Mouse (Mus musculus) macrophage (primary cell): ENCODE data around the gene Gm11213. TPM values are rescaled to one million over a fixed set of nuclear protein-coding genes. Genes with fewer than 3 reads are reported as not detected.

Source experiments
- H3K27ac ChIP-seq: fragments of 350-480 bp; formaldehyde crosslinking; 2 replicates; pipeline ENCODE4 v1.9.0; 2021
- H3K36me3 ChIP-seq: fragments of 350-480 bp; formaldehyde crosslinking; 2 replicates; pipeline ENCODE4 v1.9.0; 2021; ENCODE audit errors: inconsistent target
- H3K4me3 ChIP-seq: fragments of 350-480 bp; formaldehyde crosslinking; 2 replicates; pipeline ENCODE4 v1.9.0; 2021; ENCODE audit errors: inconsistent target
- H3K79me2 ChIP-seq: fragments of 350-480 bp; formaldehyde crosslinking; 2 replicates; pipeline ENCODE4 v1.9.0; 2021; ENCODE audit errors: inconsistent target
- WGBS: methylation state at CpG from one replicate; pipeline ENCODE4 v1.1.7; 2026; ENCODE audit warnings: inconsistent platforms; ENCODE audit not compliant: missing documents; 5-methylcytosine and 5-hydroxymethylcytosine counted together
- polyA plus RNA-seq: library from polyadenylated mRNA; stranded (reverse); fragments of 250-400 nt; gene quantifications from 3 replicates; pipeline ENCODE4 v1.2.4, GENCODE M21; 2018; ENCODE audit warnings: inconsistent platforms

Gm11213 gene
- polyA plus RNA-seq, 1 experiment from 2014 or later = not detected

DNA sequence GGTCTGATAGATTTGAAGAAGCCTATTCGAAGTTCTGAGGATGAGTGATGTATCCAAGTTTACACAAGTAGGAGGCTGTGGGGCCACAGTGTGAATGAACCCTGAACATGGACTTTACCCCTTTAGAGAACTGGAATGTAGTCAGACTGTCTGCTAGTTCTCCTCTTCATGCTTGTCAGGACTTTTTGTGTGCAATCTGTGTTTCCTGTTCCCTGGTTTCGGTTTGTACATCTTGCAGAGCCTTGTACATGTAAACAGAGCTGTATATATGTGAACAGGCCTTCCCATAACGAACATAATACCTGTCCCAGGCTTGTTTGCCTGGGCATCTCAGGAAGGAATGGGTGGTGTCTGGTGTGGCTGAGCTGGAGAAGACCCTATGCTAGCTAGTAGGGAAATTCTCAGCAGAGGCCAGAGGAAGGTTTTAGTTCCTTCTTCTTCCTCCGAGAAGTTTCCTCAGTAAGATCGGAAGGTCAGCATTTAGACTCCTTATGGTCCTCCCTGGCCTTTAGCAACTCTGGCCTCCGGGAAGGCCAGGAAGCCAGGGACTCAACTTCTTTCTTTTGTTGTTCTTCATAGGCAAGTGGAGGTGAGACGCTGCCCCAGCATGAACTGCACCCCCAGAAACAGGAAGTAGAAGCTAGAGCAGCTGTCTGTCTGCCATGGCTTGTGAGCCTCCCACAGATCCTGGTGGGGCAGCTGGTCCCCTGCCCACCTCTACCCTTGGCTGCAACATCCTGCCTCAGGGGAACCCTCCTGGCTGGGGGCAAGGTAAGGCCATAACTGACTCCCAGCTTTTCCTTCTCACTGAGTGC, 43.0 kb downstream of the Gm11213 start:
- WGBS = 0% methylated on average over 7 of the region's 7 CpGs
- peak overlapping the region; percentile 7; the same call in 1 of the 2 replicates for H3K4me3 ChIP-seq
- H3K79me2 ChIP-seq = peaks cover 28% of the 10 kb centered on the region; the same call in 1 of the 2 replicates
- peaks cover 39% of the 10 kb centered on the region for H3K36me3 ChIP-seq
- H3K27ac ChIP-seq = peak overlapping the region; percentile 84

DNA sequence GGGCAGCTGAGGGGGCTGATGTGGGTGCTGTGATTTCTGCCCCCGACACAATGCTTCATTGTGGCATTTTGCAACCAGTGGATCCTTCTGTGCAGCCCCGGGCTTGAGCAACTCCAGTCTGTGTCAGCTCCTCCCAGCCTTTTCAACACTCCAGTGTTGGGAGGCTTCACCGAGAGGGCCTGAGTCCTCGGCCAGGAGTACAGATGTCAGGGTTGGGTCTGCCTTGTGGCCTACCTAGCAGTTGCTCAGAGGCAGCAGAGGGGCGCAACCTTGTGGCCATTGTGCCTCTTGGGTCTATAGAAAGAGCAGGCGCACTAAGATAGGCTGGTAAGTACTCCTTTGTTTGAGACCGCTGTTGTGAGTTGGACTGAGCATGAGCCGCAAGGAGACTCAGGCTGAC, 45.0 kb downstream of the Gm11213 start:
- peak overlapping the region; percentile 51 for H3K4me3 ChIP-seq
- H3K27ac ChIP-seq = peak overlapping the region; percentile 84
- H3K36me3 ChIP-seq = peaks cover 21% of the 10 kb centered on the region
- 33% methylated on average over 8 of the region's 8 CpGs for WGBS
- peaks cover 28% of the 10 kb centered on the region; the same call in 1 of the 2 replicates for H3K79me2 ChIP-seq

DNA sequence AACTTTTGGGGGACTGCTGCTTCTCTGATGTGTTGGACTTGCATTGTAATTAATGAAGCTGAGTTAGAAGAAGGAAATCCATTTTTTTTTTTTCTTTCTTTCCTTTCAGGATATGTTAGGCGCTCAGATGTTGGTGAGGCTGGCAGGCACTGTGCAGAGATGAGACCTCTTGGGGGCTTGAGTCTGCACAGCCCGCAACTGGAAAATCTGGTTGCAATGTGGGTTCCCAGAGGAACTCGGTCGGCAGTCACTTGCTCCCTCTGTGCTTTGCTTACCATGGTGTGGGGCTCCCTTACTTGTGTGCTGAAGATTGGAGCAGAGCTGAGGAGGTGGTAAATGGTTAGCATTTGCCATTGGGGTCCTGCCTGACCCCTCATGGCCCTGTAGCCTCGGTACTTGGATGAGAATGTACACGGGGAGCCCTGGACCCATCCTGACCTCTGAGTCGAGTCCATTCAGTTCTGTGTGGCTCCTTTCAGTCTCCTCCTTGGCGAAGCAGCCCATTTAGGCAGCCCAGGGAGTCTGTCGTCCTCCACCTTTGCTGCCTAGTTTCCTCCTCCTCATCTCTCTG, 45.8 kb downstream of the Gm11213 start:
- Histone ChIP-seq H3K4me3 (peak overlapping the region; percentile 51), H3K79me2 (peaks cover 28% of the 10 kb centered on the region; the same call in 1 of the 2 replicates), H3K27ac (peak overlapping the region; percentile 84), H3K36me3 (peaks cover 12% of the 10 kb centered on the region)
- 32% methylated on average over 9 of the region's 9 CpGs for WGBS

DNA sequence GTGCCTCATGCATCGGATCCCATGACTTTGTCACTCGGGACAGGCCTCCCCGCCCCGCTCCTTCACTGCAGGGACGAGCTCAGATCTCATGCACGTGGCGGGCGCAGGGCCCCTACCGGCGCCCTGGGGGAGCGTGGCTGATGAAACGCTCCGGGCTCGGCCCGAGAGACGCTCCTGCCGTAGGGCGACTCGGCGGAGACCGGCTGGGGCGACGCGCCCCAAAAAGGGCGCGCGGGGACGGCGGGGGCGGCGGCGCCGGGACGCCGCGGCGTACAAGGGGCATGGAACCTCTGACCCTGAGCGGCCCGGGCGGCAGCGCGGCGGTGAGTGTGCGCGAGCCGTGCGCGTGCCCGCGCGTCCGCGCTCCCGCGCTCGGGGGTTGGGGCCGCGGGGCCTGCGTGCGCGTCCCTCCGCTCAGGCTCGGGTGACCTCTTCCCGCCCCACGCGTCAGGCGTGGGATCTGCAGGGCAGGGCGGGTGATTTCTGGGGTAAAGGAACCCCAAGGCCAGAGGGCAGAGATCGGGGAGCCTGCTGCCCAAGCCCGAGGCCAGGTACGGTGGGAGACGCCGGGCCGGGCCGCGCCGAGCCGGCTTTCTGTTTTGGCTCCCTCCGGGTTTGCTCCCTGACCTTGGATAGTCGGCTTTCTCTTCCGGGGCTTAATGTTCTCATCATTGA, 46.5 kb downstream of the Gm11213 start, which contains the start of gene Tmem268:
Gene Tmem268 (plus strand): TSS at position 375 of the 675 bp plus-strand sequence.
- peaks cover 23% of the 10 kb centered on the region; the same call in 1 of the 2 replicates for H3K79me2 ChIP-seq
- H3K27ac ChIP-seq = peak within 1 kb of the TSS; percentile 84
- WGBS = 0% methylated on average over 73 of the region's 81 CpGs
- H3K4me3 ChIP-seq = peak within 1 kb of the TSS; percentile 51
- H3K36me3 ChIP-seq = peaks cover 5% of the 10 kb centered on the region

DNA sequence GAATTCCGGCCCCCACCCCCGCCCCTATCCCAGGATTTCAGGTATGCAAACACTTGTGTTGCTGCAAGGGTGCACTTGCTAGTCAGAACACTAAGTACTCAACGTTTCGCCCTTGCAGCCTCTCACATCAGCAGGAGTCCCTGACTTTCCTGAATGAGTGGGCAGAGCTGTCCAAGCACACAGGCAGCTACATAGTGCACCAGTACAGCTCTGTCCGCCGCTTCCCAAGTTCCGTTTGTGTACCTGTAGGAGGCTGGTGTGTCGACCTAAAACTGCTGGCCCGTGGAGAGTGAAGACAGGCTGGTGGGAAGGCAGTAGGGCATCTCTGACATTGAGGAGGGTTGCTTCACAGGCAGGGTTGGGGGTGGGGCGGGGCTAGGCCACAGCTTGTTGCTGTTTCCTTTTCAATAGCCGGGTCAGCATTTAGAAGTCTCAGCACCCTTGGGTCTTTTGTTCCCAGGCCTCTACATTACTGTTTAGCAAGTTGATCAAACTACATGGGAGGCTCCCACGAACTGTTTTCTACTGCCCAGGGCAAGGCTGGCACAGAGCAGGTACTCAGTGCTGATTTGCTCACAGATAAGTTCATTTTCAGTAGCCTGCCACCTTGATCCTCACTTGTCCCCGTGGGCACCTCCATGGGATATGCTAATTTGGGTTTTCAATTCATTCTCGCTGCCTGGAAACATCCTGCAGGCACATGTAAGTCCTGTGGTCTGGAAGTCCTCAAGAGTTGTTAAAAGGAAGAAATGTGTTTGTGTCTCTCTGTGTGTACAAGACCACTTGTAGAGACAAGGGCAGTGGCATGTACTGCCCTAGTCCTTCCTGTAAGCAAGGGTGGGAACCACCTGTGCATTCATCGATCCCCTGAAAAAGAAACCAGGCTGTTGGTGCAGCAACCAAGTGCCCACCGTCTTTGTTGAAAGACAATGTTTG, 47.7 kb downstream of the Gm11213 start:
- H3K79me2 ChIP-seq = peaks cover 19% of the 10 kb centered on the region; the same call in 1 of the 2 replicates
- WGBS = 43% methylated on average over 16 of the region's 16 CpGs
- H3K36me3 ChIP-seq = 0 out of 2 replicates have a peak, but pooled peaks cover 6% of the 10 kb centered on the region
- H3K4me3 ChIP-seq = peak overlapping the region; percentile 15; the same call in 1 of the 2 replicates
- peak overlapping the region; percentile 80 for H3K27ac ChIP-seq

DNA sequence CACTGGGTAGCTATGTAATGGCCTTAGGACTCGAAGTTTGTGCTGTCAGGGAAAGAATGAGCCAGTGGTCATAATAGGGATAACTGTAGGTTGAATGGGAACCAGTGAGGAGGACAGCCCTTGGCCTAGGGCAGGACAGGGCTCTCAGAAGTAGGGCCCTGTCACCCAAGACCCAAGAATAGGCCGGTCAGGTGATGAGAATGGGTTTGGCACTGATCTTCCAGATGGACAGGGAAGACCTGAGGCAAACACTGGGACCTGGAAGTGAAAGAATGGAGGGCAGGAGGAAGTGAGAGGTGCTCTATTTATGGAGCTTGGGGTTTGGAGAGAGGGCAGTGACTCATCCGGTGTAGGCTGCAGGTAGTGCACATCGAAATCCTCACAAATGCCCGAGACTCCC, 48.4 kb downstream of the Gm11213 start:
- WGBS = 41% methylated on average over 5 of the region's 5 CpGs
- peaks cover 13% of the 10 kb centered on the region; the same call in 1 of the 2 replicates for H3K36me3 ChIP-seq

DNA sequence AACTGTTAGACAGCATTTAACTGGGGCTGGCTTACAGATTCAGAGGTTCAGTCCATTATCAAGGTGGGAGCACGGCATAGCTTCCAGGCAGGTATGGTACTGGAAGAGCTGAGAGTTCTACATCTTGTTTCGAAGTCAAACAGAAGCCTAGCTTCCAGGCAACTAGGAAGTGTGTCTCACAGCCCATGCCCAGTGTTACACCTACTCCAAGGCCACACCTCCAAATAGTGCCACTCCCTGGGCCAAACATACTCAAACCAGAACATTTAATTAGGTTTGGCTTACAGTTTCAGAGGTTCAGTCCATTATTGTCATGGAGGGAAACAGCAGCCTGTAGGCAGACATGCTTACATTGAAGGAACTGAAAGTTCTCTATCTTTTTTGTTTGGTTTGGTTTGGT, 50.0 kb downstream of the Gm11213 start:
- H3K4me3 ChIP-seq = no peak overlapping the region
- H3K36me3 ChIP-seq = peaks cover 24% of the 10 kb centered on the region
- 91% methylated on average over 2 of the region's 2 CpGs for WGBS
- H3K27ac ChIP-seq = no peak overlapping the region
- H3K79me2 ChIP-seq = peaks cover 32% of the 10 kb centered on the region; the same call in 1 of the 2 replicates

More for the DNA sequence above, 48.4 kb downstream of the Gm11213 start:
- Histone ChIP-seq H3K4me3 (no peak overlapping the region), H3K79me2 (peaks cover 27% of the 10 kb centered on the region; the same call in 1 of the 2 replicates), H3K27ac (peak overlapping the region; percentile 80)

DNA sequence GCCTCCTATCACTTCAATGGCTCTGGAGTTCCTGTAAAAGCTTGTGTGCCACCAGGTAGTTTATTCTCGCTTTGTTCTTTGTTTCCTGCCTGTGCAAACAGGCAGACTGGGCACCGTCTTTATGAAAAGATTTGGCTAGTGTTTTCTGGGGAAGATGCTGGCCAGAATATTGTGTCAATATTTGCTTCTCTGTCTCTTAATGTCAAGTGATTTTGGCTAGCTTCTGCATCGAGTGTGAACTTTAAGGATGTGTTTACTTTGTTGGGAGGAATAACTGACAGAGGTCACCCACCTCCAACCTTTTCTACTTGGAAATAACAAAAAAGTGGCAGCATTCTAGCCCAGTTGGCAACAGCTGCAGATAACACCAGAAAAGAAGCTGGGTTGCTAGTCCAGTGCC, 50.4 kb downstream of the Gm11213 start:
- Histone ChIP-seq H3K36me3 (peaks cover 27% of the 10 kb centered on the region), H3K79me2 (peaks cover 29% of the 10 kb centered on the region), H3K27ac (no peak overlapping the region), H3K4me3 (no peak overlapping the region)
- WGBS = 84% methylated on average over 3 of the region's 3 CpGs

DNA sequence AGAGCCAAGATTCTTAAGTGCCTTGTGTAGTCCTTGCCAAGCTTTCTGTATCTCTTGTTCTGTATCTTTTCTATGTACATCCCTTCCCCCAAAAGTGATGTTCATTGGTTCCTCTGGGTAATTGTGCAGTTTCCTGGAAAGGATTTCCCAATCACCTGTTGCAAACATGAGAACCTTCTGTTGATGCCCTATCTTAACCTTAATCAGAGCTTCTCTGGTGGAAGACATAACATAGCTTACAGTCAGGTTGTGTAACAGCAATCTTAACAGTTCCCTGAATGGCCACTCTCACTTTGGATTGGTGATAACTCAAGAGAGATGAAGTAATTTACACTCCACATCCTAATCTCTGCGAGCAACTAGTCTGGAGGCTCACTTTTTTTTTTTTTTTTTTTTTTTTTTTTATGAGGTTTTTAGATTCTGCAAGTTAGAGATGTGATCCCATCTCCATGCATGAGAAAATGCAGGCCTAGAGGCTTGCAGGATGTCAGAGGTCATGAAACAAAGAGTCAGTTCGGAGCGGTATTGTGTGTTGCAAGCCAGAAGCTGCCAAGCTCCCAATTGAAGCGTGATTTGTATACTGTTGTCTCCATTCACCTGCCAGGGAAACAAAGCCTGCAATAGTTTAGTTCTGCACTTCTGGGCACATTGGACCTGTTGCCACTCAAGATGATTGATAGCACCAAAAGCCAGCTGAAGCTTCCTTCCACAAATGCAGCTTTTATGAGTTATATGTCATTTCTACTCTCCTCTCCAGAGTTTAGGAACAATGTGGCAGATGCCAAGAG, 51.1 kb downstream of the Gm11213 start:
- Histone ChIP-seq H3K4me3 (no peak overlapping the region), H3K79me2 (peaks cover 29% of the 10 kb centered on the region), H3K27ac (no peak overlapping the region), H3K36me3 (peaks cover 32% of the 10 kb centered on the region)
- WGBS = 78% methylated on average over 4 of the region's 4 CpGs

DNA sequence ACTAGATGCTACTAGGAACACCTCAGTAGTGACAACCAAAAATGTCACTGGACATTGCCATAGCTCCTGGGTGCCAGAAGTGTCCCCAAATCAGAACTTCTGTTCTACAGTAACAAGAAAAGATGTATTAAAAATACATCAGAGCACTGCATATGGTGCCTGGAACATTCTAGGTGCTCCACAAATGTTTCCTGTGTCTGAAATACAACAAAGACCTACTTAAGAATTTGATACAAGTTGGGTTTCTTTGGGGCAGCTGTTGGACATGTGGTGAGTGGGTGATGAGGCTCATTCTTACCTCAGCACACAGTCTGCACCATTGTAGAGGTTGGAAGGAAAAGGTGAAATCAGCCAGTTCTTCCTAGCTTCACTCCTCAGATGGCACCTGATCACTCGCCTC, 52.2 kb downstream of the Gm11213 start:
- Histone ChIP-seq H3K79me2 (peaks cover 39% of the 10 kb centered on the region), H3K36me3 (peaks cover 39% of the 10 kb centered on the region), H3K27ac (no peak overlapping the region), H3K4me3 (no peak overlapping the region)
- whole genome bisulfite sequencing = 92% methylated on average over 1 of the region's 1 CpGs

DNA sequence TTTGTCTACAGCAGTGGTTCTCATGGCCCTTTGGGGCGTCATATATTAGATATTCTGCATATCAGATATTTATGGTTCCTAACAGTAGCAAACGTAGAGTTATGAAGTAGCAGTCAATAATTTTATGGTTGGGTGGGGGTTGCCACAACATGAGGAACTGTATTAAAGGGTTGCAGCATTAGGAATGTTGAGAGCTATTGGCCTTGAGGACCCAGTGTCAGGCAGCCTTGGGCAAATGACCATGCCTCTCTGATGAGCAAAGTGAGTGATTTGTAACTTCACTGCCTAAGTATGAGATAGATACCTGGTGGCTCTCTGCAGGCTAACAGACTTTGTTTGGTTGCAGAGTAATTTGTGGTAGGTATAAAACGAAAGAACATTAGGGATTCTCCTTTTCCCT, 54.2 kb downstream of the Gm11213 start:
- Histone ChIP-seq H3K79me2 (peaks cover 58% of the 10 kb centered on the region), H3K27ac (no peak overlapping the region), H3K36me3 (peaks cover 39% of the 10 kb centered on the region), H3K4me3 (no peak overlapping the region)
- WGBS = 92% methylated on average over 3 of the region's 3 CpGs

DNA sequence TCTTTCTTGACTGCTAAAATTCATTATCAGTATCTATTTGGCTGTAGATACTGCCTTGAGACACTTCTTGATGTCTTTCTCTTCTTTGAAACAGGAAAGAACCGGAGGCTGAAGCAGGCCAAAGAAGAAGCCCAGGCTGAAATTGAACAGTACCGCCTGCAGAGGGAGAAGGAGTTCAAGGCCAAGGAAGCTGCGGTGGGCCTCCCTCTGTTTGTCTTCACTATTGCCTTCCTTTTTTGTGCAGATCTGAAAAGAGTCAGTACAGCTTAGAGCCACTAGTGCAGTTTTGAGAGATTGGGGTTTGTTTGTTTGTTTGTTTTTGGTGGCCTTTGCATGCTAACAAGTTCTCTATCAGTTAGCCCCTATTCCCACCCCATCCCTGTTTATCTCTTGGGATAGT, 56.6 kb downstream of the Gm11213 start:
- Histone ChIP-seq H3K79me2 (peaks cover 71% of the 10 kb centered on the region), H3K27ac (no peak overlapping the region), H3K36me3 (peaks cover 39% of the 10 kb centered on the region), H3K4me3 (no peak overlapping the region)
- WGBS = 51% methylated on average over 3 of the region's 3 CpGs

DNA sequence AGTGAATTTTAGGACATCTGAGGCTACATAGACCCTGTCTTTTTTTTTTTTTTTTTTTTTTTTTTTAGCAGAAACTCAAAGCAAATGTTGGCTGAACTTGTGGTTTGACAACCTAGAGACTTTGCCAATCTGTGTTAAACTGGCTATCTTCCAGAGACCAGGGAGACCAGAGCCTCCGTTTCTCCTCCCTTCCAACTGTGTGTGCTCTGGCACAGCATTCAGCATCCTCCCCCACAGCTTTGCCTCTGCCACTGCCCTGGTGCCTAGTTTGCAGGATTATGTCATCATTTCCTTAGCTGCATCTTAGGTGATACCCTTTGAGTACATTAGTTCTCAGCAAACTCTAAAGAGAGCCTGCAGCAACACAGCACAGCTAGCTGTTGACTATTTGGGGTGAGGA, 57.3 kb downstream of the Gm11213 start:
- H3K36me3 ChIP-seq = peaks cover 37% of the 10 kb centered on the region
- 14% methylated on average over 1 of the region's 1 CpGs for WGBS
- peaks cover 71% of the 10 kb centered on the region for H3K79me2 ChIP-seq

More for the DNA sequence above, 57.3 kb downstream of the Gm11213 start:
- H3K27ac ChIP-seq = no peak overlapping the region
- no peak overlapping the region for H3K4me3 ChIP-seq
